Mouse (Mus musculus) E14TG2a.4 (cell line): ENCODE measurements around the gene Cdh6.

Experiments used
- CTCF ChIP-seq: conservative IDR thresholded peaks from 2 replicates; pipeline ENCODE4 v1.5.1; 2014; ENCODE audit warnings: low read length
- NANOG ChIP-seq: IDR thresholded peaks from 2 replicates; pipeline ENCODE4 v1.6.1; 2014; ENCODE audit warnings: borderline replicate concordance, low read length, mixed read lengths

DNA sequence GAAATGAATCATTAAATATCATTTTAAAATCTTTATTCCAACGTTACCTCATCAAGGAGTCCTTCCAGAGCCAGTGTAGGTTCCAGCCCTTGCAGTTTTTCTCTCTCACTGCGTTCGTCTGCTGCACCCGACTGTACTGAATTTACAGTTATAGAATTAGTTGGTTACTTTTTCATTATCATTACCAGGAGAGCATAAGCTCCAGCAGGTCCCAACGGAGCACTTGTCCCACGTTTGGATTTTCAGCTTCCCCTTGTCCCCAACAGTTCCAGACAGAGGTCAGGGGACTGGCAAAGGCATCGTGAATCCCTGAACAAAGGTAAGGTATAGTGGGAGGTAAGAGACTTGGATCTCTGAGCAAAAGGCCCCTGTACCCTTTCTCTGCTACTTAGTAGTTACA, 35.2 kb upstream of the Cdh6 start:
- TF ChIP-seq CTCF = no peak
- no peak for TF ChIP-seq NANOG
